Mouse (Mus musculus): ENCODE results near the gene Gm42420.

DNA sequence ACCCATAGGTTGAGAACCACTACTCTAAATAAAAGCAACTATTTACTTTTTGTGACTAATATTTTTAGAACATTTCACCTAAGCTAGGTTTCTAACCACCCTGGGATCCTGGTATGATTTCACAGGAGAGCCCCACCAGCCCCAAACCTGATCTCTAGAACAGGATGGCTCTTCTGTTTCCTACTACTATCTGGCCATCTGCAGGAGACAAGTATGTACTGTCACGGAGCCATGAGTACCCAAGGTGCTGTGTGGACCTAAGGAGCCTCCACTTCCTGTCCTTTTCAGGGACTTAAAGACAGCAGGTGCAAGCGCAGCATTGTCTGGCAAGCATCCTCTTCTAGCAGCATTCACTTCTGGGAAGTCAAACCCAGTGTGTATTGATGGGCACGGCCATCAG, 16.3 kb downstream of the Gm42420 start:
- no peak for TF ChIP-seq POLR2A (IDR thresholded peaks at IDR 0.05; ENCODE audit: low read depth, low read length)
- TF ChIP-seq E2F4 (IDR thresholded peaks at IDR 0.05; ENCODE audit: insufficient replicate concordance, low read depth, low read length), result no peak
- TF ChIP-seq USF2 (conservative IDR thresholded peaks at IDR 0.05; ENCODE audit: low read depth, low read length), result no peak
- TF ChIP-seq CTCF (conservative IDR thresholded peaks at IDR 0.05 in 1 of 2, IDR thresholded peaks at IDR 0.05 in 1 of 2; ENCODE audit: low read depth in 2 of 2, low read length in 2 of 2), result no peak
- no peak for TF ChIP-seq ELF1 (IDR thresholded peaks at IDR 0.05; ENCODE audit: low read depth, low read length)
- TF ChIP-seq CHD2 (IDR thresholded peaks at IDR 0.05; ENCODE audit: low read length), result no peak
- TF ChIP-seq ETS1 (conservative IDR thresholded peaks at IDR 0.05; ENCODE audit: low read depth, low read length), result no peak
- no peak for TF ChIP-seq MXI1 (IDR thresholded peaks at IDR 0.05; ENCODE audit: low read depth, low read length)
- no peak for TF ChIP-seq TCF12 (IDR thresholded peaks at IDR 0.05; ENCODE audit: low read depth, low read length)
- no peak for TF ChIP-seq MAFK (IDR thresholded peaks at IDR 0.05; ENCODE audit: insufficient replicate concordance, low read length)
- no peak for TF ChIP-seq BHLHE40 (IDR thresholded peaks at IDR 0.05; ENCODE audit: low read depth, low read length)
